Mouse (Mus musculus): ENCODE measurements around the gene Rgma. TPM values are rescaled to one million over a fixed set of nuclear protein-coding genes. Genes with fewer than 3 reads are reported as not detected.

The Rgma gene
- total RNA-seq (2023), result 1 to 10 TPM; 2.3 to 3.8 TPM

GRCm38 (mm10) chr7:73375257-73376100, at the start of gene Rgma:
Rgma (plus strand) TSS chr7:73375509.

Other genes starting within 250 kb of the Rgma start
- 100 to 1,000 TPM; 126 to 130 TPM for gene Chd2, start 166.3 kb downstream of the Rgma start, total RNA-seq (2023)

Data from neutrophil, adult 83 days (primary cell).